Mouse (Mus musculus) testis, adult 2 months (tissue): Measurements from ENCODE around the gene Gpr34.

Source experiments
- CTCF ChIP-seq: fragments of 200-500 bp; IDR thresholded peaks from 2 replicates; pipeline ENCODE4 v1.5.1; 2012; ENCODE audit warnings: low read depth, mild to moderate bottlenecking, inconsistent platforms, low read length, moderate library complexity; ENCODE audit not compliant: control insufficient read depth, insufficient read depth, insufficient replicate concordance
- POLR2A ChIP-seq: fragments of 200-500 bp; IDR thresholded peaks from 2 replicates; pipeline ENCODE4 v1.6.1; 2012; ENCODE audit warnings: low read depth, mild to moderate bottlenecking, inconsistent platforms, low read length, moderate library complexity; ENCODE audit not compliant: control insufficient read depth

GRCm38 (mm10) chrX:13686589-13686988 lies 54.7 kb downstream of the Gpr34 start:
- TF ChIP-seq POLR2A = no peak
- no peak for TF ChIP-seq CTCF
